Mouse (Mus musculus): ENCODE data around the gene D17Wsu92e. TPM values are rescaled to one million over a fixed set of nuclear protein-coding genes. Genes with fewer than 3 reads are reported as not detected.

D17Wsu92e gene
- polyA plus RNA-seq, 1 experiment from 2014 or later, result 11.7 TPM

GRCm38 (mm10) chr17:27748123-27748522 is 72.3 kb downstream of the D17Wsu92e start:
- no peak overlapping the region for H3K4me2 ChIP-seq (ENCODE audit: low read length)
- H3K9me3 ChIP-seq (ENCODE audit: control insufficient read depth, low read length), result no peaks in the 10 kb centered on the region
- H3K27me3 ChIP-seq (ENCODE audit: control insufficient read depth, insufficient read depth, low read length), result no peaks in the 10 kb centered on the region
- 92% methylated on average over 2 of the region's 2 CpGs for WGBS
- ATAC-seq (ENCODE audit: low FRiP score, low TSS enrichment) (no peak), DNase-seq (no peak)
- 0 out of 2 replicates have a peak, but pooled peaks cover 10% of the 10 kb centered on the region for H3K36me3 ChIP-seq (ENCODE audit: control insufficient read depth, insufficient read depth, low read length)
- no peak overlapping the region for H3K9ac ChIP-seq (replicated peaks; ENCODE audit: low read length)
- no peak overlapping the region for H3K4me3 ChIP-seq (replicated peaks; ENCODE audit: low read depth, low read length)
- H3K27ac ChIP-seq (replicated peaks; ENCODE audit: low read depth, low read length), result no peak overlapping the region
- H3K4me1 ChIP-seq (ENCODE audit: control insufficient read depth, insufficient read depth, low read length), result no peaks in the 10 kb centered on the region

GRCm38 (mm10) chr17:27746446-27746845 is 74.0 kb downstream of the D17Wsu92e start:
- WGBS, result 59% methylated on average over 4 of the region's 4 CpGs
- 0 out of 2 replicates have a peak overlapping the region, but pooled peaks have one; percentile 26 for H3K27ac ChIP-seq (replicated peaks; ENCODE audit: low read depth, low read length)
- H3K27me3 ChIP-seq (ENCODE audit: control insufficient read depth, insufficient read depth, low read length), result no peaks in the 10 kb centered on the region
- no peaks in the 10 kb centered on the region for H3K4me1 ChIP-seq (ENCODE audit: control insufficient read depth, insufficient read depth, low read length)
- no peaks in the 10 kb centered on the region for H3K9me3 ChIP-seq (ENCODE audit: control insufficient read depth, low read length)
- H3K9ac ChIP-seq (replicated peaks; ENCODE audit: low read length), result no peak overlapping the region
- no peaks in the 10 kb centered on the region for H3K36me3 ChIP-seq (ENCODE audit: control insufficient read depth, insufficient read depth, low read length)
- no peak for ATAC-seq (ENCODE audit: low FRiP score, low TSS enrichment)
- no peak for DNase-seq
- H3K4me2 ChIP-seq (ENCODE audit: low read length), result no peak overlapping the region
- H3K4me3 ChIP-seq (replicated peaks; ENCODE audit: low read depth, low read length), result no peak overlapping the region

- Histone ChIP-seq H3K4me2 (ENCODE audit: low read length) (no peak overlapping the region), H3K27ac (replicated peaks; ENCODE audit: low read depth, low read length) (no peak overlapping the region), H3K4me1 (ENCODE audit: control insufficient read depth, insufficient read depth, low read length) (no peaks in the 10 kb centered on the region), H3K36me3 (ENCODE audit: control insufficient read depth, insufficient read depth, low read length) (no peaks in the 10 kb centered on the region), H3K4me3 (replicated peaks; ENCODE audit: low read depth, low read length) (no peak overlapping the region), H3K9me3 (ENCODE audit: control insufficient read depth, low read length) (no peaks in the 10 kb centered on the region), H3K27me3 (ENCODE audit: control insufficient read depth, insufficient read depth, low read length) (no peaks in the 10 kb centered on the region), H3K9ac (replicated peaks; ENCODE audit: low read length) (no peak overlapping the region)
- 91% methylated on average over 6 of the region's 6 CpGs for WGBS
- DNase-seq, result no peak
- ATAC-seq (ENCODE audit: low FRiP score, low TSS enrichment), result no peak
Measured at GRCm38 (mm10) chr17:27740961-27741360, 79.5 kb downstream of the D17Wsu92e start.

GRCm38 (mm10) chr17:27734344-27735073 is 85.9 kb downstream of the D17Wsu92e start:
- Histone ChIP-seq H3K27ac (replicated peaks; ENCODE audit: low read depth, low read length) (no peak overlapping the region), H3K9ac (replicated peaks; ENCODE audit: low read length) (no peak overlapping the region), H3K4me2 (ENCODE audit: low read length) (no peak overlapping the region), H3K4me3 (replicated peaks; ENCODE audit: low read depth, low read length) (no peak overlapping the region), H3K4me1 (ENCODE audit: control insufficient read depth, insufficient read depth, low read length) (no peaks in the 10 kb centered on the region), H3K27me3 (ENCODE audit: control insufficient read depth, insufficient read depth, low read length) (no peaks in the 10 kb centered on the region), H3K9me3 (ENCODE audit: control insufficient read depth, low read length) (no peaks in the 10 kb centered on the region), H3K36me3 (ENCODE audit: control insufficient read depth, insufficient read depth, low read length) (no peaks in the 10 kb centered on the region)
- no peak for DNase-seq
- no peak for ATAC-seq (ENCODE audit: low FRiP score, low TSS enrichment)
- 21% methylated on average over 13 of the region's 13 CpGs for WGBS

GRCm38 (mm10) chr17:27732694-27733093 is 87.8 kb downstream of the D17Wsu92e start:
- H3K27me3 ChIP-seq (ENCODE audit: control insufficient read depth, insufficient read depth, low read length), result no peaks in the 10 kb centered on the region
- H3K4me2 ChIP-seq (ENCODE audit: low read length), result no peak overlapping the region
- no peak overlapping the region for H3K27ac ChIP-seq (replicated peaks; ENCODE audit: low read depth, low read length)
- no peaks in the 10 kb centered on the region for H3K9me3 ChIP-seq (ENCODE audit: control insufficient read depth, low read length)
- ATAC-seq (ENCODE audit: low FRiP score, low TSS enrichment), result no peak
- no peak overlapping the region for H3K9ac ChIP-seq (replicated peaks; ENCODE audit: low read length)
- no peak for DNase-seq
- H3K4me1 ChIP-seq (ENCODE audit: control insufficient read depth, insufficient read depth, low read length), result no peaks in the 10 kb centered on the region
- 81% methylated on average over 3 of the region's 3 CpGs for WGBS
- no peak overlapping the region for H3K4me3 ChIP-seq (replicated peaks; ENCODE audit: low read depth, low read length)
- H3K36me3 ChIP-seq (ENCODE audit: control insufficient read depth, insufficient read depth, low read length), result no peaks in the 10 kb centered on the region

GRCm38 (mm10) chr17:27732152-27732551 is 88.3 kb downstream of the D17Wsu92e start:
- Histone ChIP-seq H3K27ac (replicated peaks; ENCODE audit: low read depth, low read length) (no peak overlapping the region), H3K4me3 (replicated peaks; ENCODE audit: low read depth, low read length) (no peak overlapping the region), H3K36me3 (ENCODE audit: control insufficient read depth, insufficient read depth, low read length) (no peaks in the 10 kb centered on the region), H3K9ac (replicated peaks; ENCODE audit: low read length) (no peak overlapping the region), H3K4me2 (ENCODE audit: low read length) (no peak overlapping the region), H3K4me1 (ENCODE audit: control insufficient read depth, insufficient read depth, low read length) (no peaks in the 10 kb centered on the region), H3K27me3 (ENCODE audit: control insufficient read depth, insufficient read depth, low read length) (no peaks in the 10 kb centered on the region), H3K9me3 (ENCODE audit: control insufficient read depth, low read length) (no peaks in the 10 kb centered on the region)
- 82% methylated on average over 5 of the region's 5 CpGs for WGBS
- DNase-seq (no peak), ATAC-seq (ENCODE audit: low FRiP score, low TSS enrichment) (no peak)

GRCm38 (mm10) chr17:27728770-27729169 is 91.7 kb downstream of the D17Wsu92e start, which contains the start of gene Spdef:
TSS of gene Spdef (minus strand) at chr17:27728955.
- H3K36me3 ChIP-seq (ENCODE audit: control insufficient read depth, insufficient read depth, low read length), result no peaks in the 10 kb centered on the region
- no peak within 1 kb of the TSS for H3K4me2 ChIP-seq (ENCODE audit: low read length)
- WGBS, result 81% methylated on average over 10 of the region's 10 CpGs
- H3K27ac ChIP-seq (replicated peaks; ENCODE audit: low read depth, low read length), result no peak within 1 kb of the TSS
- ATAC-seq (ENCODE audit: low FRiP score, low TSS enrichment) (no peak), DNase-seq (no peak)
- H3K4me1 ChIP-seq (ENCODE audit: control insufficient read depth, insufficient read depth, low read length), result 0 out of 2 replicates have a peak, but pooled peaks cover 8% of the 10 kb centered on the region
- no peak within 1 kb of the TSS for H3K4me3 ChIP-seq (replicated peaks; ENCODE audit: low read depth, low read length)
- no peak within 1 kb of the TSS for H3K9ac ChIP-seq (replicated peaks; ENCODE audit: low read length)
- H3K9me3 ChIP-seq (ENCODE audit: control insufficient read depth, low read length), result no peaks in the 10 kb centered on the region
- H3K27me3 ChIP-seq (ENCODE audit: control insufficient read depth, insufficient read depth, low read length), result no peaks in the 10 kb centered on the region

- 0 out of 2 replicates have a peak, but pooled peaks cover 8% of the 10 kb centered on the region for H3K4me1 ChIP-seq (ENCODE audit: control insufficient read depth, insufficient read depth, low read length)
- H3K9ac ChIP-seq (replicated peaks; ENCODE audit: low read length), result no peak overlapping the region
- H3K4me2 ChIP-seq (ENCODE audit: low read length), result no peak overlapping the region
- no peaks in the 10 kb centered on the region for H3K27me3 ChIP-seq (ENCODE audit: control insufficient read depth, insufficient read depth, low read length)
- no peak overlapping the region for H3K27ac ChIP-seq (replicated peaks; ENCODE audit: low read depth, low read length)
- no peaks in the 10 kb centered on the region for H3K9me3 ChIP-seq (ENCODE audit: control insufficient read depth, low read length)
- ATAC-seq (ENCODE audit: low FRiP score, low TSS enrichment) (no peak), DNase-seq (no peak)
- 66% methylated on average over 7 of the region's 7 CpGs for WGBS
- H3K36me3 ChIP-seq (ENCODE audit: control insufficient read depth, insufficient read depth, low read length), result no peaks in the 10 kb centered on the region
- H3K4me3 ChIP-seq (replicated peaks; ENCODE audit: low read depth, low read length), result no peak overlapping the region
Measured at GRCm38 (mm10) chr17:27726527-27726926, 93.9 kb downstream of the D17Wsu92e start.

- WGBS, result 10% methylated on average over 10 of the region's 10 CpGs
- Histone ChIP-seq H3K27ac (replicated peaks; ENCODE audit: low read depth, low read length) (no peak overlapping the region), H3K27me3 (ENCODE audit: control insufficient read depth, insufficient read depth, low read length) (no peaks in the 10 kb centered on the region), H3K36me3 (ENCODE audit: control insufficient read depth, insufficient read depth, low read length) (no peaks in the 10 kb centered on the region), H3K9me3 (ENCODE audit: control insufficient read depth, low read length) (no peaks in the 10 kb centered on the region), H3K4me3 (replicated peaks; ENCODE audit: low read depth, low read length) (no peak overlapping the region), H3K4me2 (ENCODE audit: low read length) (no peak overlapping the region), H3K4me1 (ENCODE audit: control insufficient read depth, insufficient read depth, low read length) (0 out of 2 replicates have a peak, but pooled peaks cover 8% of the 10 kb centered on the region), H3K9ac (replicated peaks; ENCODE audit: low read length) (no peak overlapping the region; the same call in 1 of the 2 replicates)
- no peak for ATAC-seq (ENCODE audit: low FRiP score, low TSS enrichment)
- DNase-seq, result no peak
Measured at GRCm38 (mm10) chr17:27725412-27725811, 95.0 kb downstream of the D17Wsu92e start.
